Mouse (Mus musculus) E14TG2a.4 (cell line): ENCODE data around the gene Cog5.

Experiments
- CTCF ChIP-seq: conservative IDR thresholded peaks from 2 replicates; pipeline ENCODE4 v1.5.1; 2014; ENCODE audit warnings: low read length
- NANOG ChIP-seq: IDR thresholded peaks from 2 replicates; pipeline ENCODE4 v1.6.1; 2014; ENCODE audit warnings: borderline replicate concordance, low read length, mixed read lengths
- POU5F1 ChIP-seq: IDR thresholded peaks from 2 replicates; pipeline ENCODE4 v1.6.1; 2014; ENCODE audit warnings: low read length, borderline replicate concordance

DNA sequence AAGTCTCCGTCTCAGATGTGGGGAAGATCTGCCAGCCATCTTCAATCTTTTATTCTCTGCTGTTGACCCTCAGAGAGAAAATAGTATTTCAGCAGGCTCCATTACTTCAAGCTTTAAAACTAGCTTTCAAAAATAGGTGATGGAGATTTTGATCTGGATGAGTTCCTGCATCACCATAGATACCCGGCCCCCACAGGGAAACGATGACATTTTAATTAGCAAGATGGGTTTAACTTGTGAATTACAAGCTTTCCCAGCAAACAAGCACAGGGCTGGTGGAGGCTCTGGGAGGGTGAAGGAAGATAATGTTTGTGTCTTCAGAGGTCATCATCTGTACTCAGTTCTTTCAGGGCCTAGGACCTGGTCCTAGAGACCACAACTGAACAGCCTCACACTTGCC, 118.9 kb downstream of the Cog5 start:
- TF ChIP-seq CTCF (no peak), NANOG (no peak), POU5F1 (no peak)
